Comparison of ENCODE assay signal across 28 mouse cellular contexts in genomic region chr12:55996585-55997377, GRCm38 (mm10).
DNase-seq lines count a peak whose midpoint lies in the region; ATAC-seq and TF ChIP-seq lines count a peak whose summit lies in the region.
"Had no signal": no experiment of that assay in that cellular context is flagged by ENCODE, and none has a peak within 500 bp of the region (broad histone marks: within the 10 kb centered on the region; RNA-seq: fewer than 3 reads in every experiment).

No protein-coding gene starts in this region.

- no peaks in the 10 kb centered on the region for H3K9me3 ChIP-seq in forebrain, postnatal 0 days (ENCODE audit: low read length)
- no peaks in the 10 kb centered on the region for H3K9me3 ChIP-seq in forebrain, embryonic 10.5 days
- H3K9me3 ChIP-seq: hindbrain, embryonic 13.5 days; liver, embryonic 12.5 days had no signal

- H3K9ac ChIP-seq in forebrain, postnatal 0 days, result no peak overlapping the region
- H3K9ac ChIP-seq: hindbrain, embryonic 13.5 days; liver, embryonic 12.5 days; liver, postnatal 0 days had no signal

- ATAC-seq in forebrain, postnatal 0 days, result no peak
- ATAC-seq in megakaryocyte, adult 5-6 weeks (ENCODE audit: poor library complexity, severe bottlenecking), result no peak
- ATAC-seq: activated CD4-positive, CD25-positive, alpha-beta regulatory T cell, adult 4 months; intestine, postnatal 0 days; liver, embryonic 12.5 days; liver, postnatal 0 days; midbrain, embryonic 16.5 days had no signal

- H3K27me3 ChIP-seq in forebrain, postnatal 0 days (ENCODE audit: insufficient read depth, low read length), result no peaks in the 10 kb centered on the region
- H3K27me3 ChIP-seq in forebrain, embryonic 10.5 days (ENCODE audit: poor library complexity, severe bottlenecking), result peaks cover 62% of the 10 kb centered on the region
- H3K27me3 ChIP-seq: hindbrain, embryonic 13.5 days; liver, embryonic 12.5 days had no signal

- H3K4me3 ChIP-seq in forebrain, postnatal 0 days (ENCODE audit: low read depth, low read length), result no peak overlapping the region
- H3K4me3 ChIP-seq in forebrain, embryonic 10.5 days, result no peak overlapping the region
- H3K4me3 ChIP-seq: gastrocnemius, adult 2 months; hindbrain, embryonic 13.5 days; left cerebral cortex, adult 2 months; liver, embryonic 12.5 days had no signal

- no peaks in the 10 kb centered on the region for H3K36me3 ChIP-seq in forebrain, postnatal 0 days (ENCODE audit: insufficient read depth)
- no peaks in the 10 kb centered on the region for H3K36me3 ChIP-seq in forebrain, embryonic 10.5 days (replicated peaks)
- H3K36me3 ChIP-seq: hindbrain, embryonic 13.5 days; liver, embryonic 12.5 days had no signal

- WGBS in forebrain, postnatal 0 days, result 18% methylated on average over 3 of the region's 3 CpGs
- WGBS in forebrain, embryonic 10.5 days, result 76% methylated on average over 3 of the region's 3 CpGs

- no peak for TF ChIP-seq CTCF in forebrain, postnatal 0 days (IDR thresholded peaks at IDR 0.05; ENCODE audit: low read depth)

- no peaks in the 10 kb centered on the region for H3K4me1 ChIP-seq in forebrain, postnatal 0 days (ENCODE audit: insufficient read depth)
- no peaks in the 10 kb centered on the region for H3K4me1 ChIP-seq in forebrain, embryonic 10.5 days
- H3K4me1 ChIP-seq: liver, embryonic 12.5 days had no signal

- peak; percentile 25 for DNase-seq in forebrain, postnatal 0 days
- DNase-seq in forebrain, embryonic 10.5 days (ENCODE audit: extremely low spot score, low spot score), result no peak
- peak; percentile 49 for DNase-seq in Muller cell, postnatal 12 days (ENCODE audit: inconsistent ontology term)
- peak; percentile 56 for DNase-seq in adrenal gland, adult 2 months
- DNase-seq in adrenal gland, postnatal 36 days, result peak; percentile 55 to 63
- DNase-seq in cerebellum, adult 18-20 months, result no peak
- DNase-seq: B cell, adult 2 months; cerebellum, adult 9-10 months; cerebellum, postnatal 36 days; gastrocnemius, adult 2 months; gastrocnemius, postnatal 36 days; heart, adult 18-20 months; heart, postnatal 36 days; kidney, adult 9 months; liver, postnatal 0 days; lung, postnatal 10 days; right cerebral cortex, postnatal 25 days; spleen, adult 18-20 months; thymus, postnatal 25 days had no signal

- no peak overlapping the region for H3K4me2 ChIP-seq in forebrain, postnatal 0 days (ENCODE audit: low read depth)
- H3K4me2 ChIP-seq: heart, embryonic 11.5 days; hindbrain, embryonic 13.5 days; liver, embryonic 12.5 days; midbrain, embryonic 11.5 days had no signal

- H3K27ac ChIP-seq in forebrain, postnatal 0 days (ENCODE audit: low read depth, low read length), result no peak overlapping the region
- no peak overlapping the region for H3K27ac ChIP-seq in forebrain, embryonic 10.5 days
- H3K27ac ChIP-seq: gastrocnemius, adult 2 months; hindbrain, embryonic 13.5 days; left cerebral cortex, adult 2 months; liver, embryonic 12.5 days had no signal

Comparison
In these comparisons a context has a peak if more than half of its experiments do, and no peak if none do; other contexts are left out.
1. DNase-seq: peak in forebrain, postnatal 0 days (single experiment), Muller cell, postnatal 12 days (single experiment), adrenal gland, adult 2 months (single experiment) and adrenal gland, postnatal 36 days (2 of 2); none in forebrain, embryonic 10.5 days (single experiment) and cerebellum, adult 18-20 months (0 of 2).